In the genomic region with DNA sequence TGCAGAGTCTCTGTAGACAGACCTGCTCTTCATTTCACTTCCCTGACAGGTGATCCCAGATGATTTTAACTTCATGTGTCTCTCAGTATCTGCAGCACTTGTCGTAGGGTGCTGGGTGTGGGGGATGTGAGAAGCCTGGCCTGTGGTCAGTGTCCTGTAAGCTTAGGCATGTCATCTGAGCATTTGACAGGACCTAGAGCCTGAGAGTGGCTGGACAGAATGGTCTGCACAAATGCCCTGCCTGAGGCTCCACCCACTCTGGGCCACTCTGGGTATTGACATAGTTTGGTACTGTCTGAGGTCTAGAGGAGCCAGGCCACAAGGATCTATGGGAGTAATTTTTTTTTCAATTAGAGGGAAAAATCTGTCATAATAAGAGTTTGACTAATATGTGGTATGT, we compare ENCODE assay signal across 10 mouse cellular contexts. TPM values are rescaled to one million over a fixed set of nuclear protein-coding genes. Genes with fewer than 3 reads are reported as not detected.
DNase-seq lines count a peak whose midpoint lies in the region; ATAC-seq and TF ChIP-seq lines count a peak whose summit lies in the region.
"Had no signal": no experiment of that assay in that cellular context is flagged by ENCODE, and none has a peak within 500 bp of the region (broad histone marks: within the 10 kb centered on the region; RNA-seq: fewer than 3 reads in every experiment).

No protein-coding gene starts in this region.

- peaks cover 20% of the 10 kb centered on the region for H3K4me1 ChIP-seq in forebrain, embryonic 10.5 days
- peaks cover 4% of the 10 kb centered on the region; the same call in 1 of the 2 replicates for H3K4me1 ChIP-seq in forebrain, embryonic 16.5 days (replicated peaks; ENCODE audit: control insufficient read depth, insufficient read depth, low read length)
- H3K4me1 ChIP-seq in kidney, embryonic 15.5 days: peaks cover 10% of the 10 kb centered on the region
- H3K4me1 ChIP-seq in ES-E14 (ENCODE audit: control insufficient read depth in 2 of 2, insufficient read depth in 2 of 2, low read length in 2 of 2, poor library complexity in 1 of 2): no peaks in the 10 kb centered on the region
- H3K4me1 ChIP-seq in limb, embryonic 14.5 days (ENCODE audit: control insufficient read depth, insufficient read depth, low read length): peaks cover 10% of the 10 kb centered on the region

- peak; percentile 11 for DNase-seq in forebrain, embryonic 10.5 days (ENCODE audit: extremely low spot score, low spot score)
- DNase-seq in kidney, postnatal 14 days: no peak
- no peak for DNase-seq in ES-E14 (ENCODE audit: low read depth, low spot score)
- DNase-seq in limb, embryonic 14.5 days (ENCODE audit: low spot score): no peak
- DNase-seq in testis, postnatal 10 days (ENCODE audit: low spot score): no peak
- no peak for DNase-seq in layer of hippocampus, adult 8-10 months (ENCODE audit: low spot score in 2 of 2)
- DNase-seq: gastrocnemius, postnatal 25 days had no signal

- ATAC-seq in forebrain, embryonic 16.5 days: no peak
- ATAC-seq in kidney, embryonic 15.5 days (replicated peaks; ENCODE audit: low FRiP score): no peak
- ATAC-seq in limb, embryonic 14.5 days (ENCODE audit: low FRiP score, low read depth): no peak

- H3K27me3 ChIP-seq in forebrain, embryonic 10.5 days (ENCODE audit: poor library complexity, severe bottlenecking): no peaks in the 10 kb centered on the region
- H3K27me3 ChIP-seq in forebrain, embryonic 16.5 days (replicated peaks; ENCODE audit: control insufficient read depth, insufficient read depth, low read length): no peaks in the 10 kb centered on the region
- H3K27me3 ChIP-seq in kidney, embryonic 15.5 days: no peaks in the 10 kb centered on the region
- no peaks in the 10 kb centered on the region for H3K27me3 ChIP-seq in limb, embryonic 14.5 days (ENCODE audit: control insufficient read depth, insufficient read depth, low read length)
- H3K27me3 ChIP-seq: limb, embryonic 15.5 days had no signal

- no peak overlapping the region for H3K4me2 ChIP-seq in forebrain, embryonic 16.5 days (ENCODE audit: low read length)
- H3K4me2 ChIP-seq in kidney, embryonic 15.5 days: peak overlapping the region; percentile 68; the same call in 1 of the 2 replicates
- H3K4me2 ChIP-seq in limb, embryonic 14.5 days (replicated peaks; ENCODE audit: low read depth, low read length, severe bottlenecking): peak overlapping the region; percentile 65; the same call in 1 of the 2 replicates

- WGBS in forebrain, embryonic 10.5 days: 95% methylated on average over 1 of the region's 1 CpGs
- 100% methylated on average over 1 of the region's 1 CpGs for WGBS in forebrain, embryonic 16.5 days
- WGBS in kidney, embryonic 15.5 days: 89% methylated on average over 1 of the region's 1 CpGs
- WGBS in limb, embryonic 14.5 days: 84% methylated on average over 1 of the region's 1 CpGs

- H3K36me3 ChIP-seq in forebrain, embryonic 10.5 days (replicated peaks): no peaks in the 10 kb centered on the region
- no peaks in the 10 kb centered on the region for H3K36me3 ChIP-seq in forebrain, embryonic 16.5 days (ENCODE audit: control insufficient read depth, insufficient read depth)
- H3K36me3 ChIP-seq in kidney, embryonic 15.5 days: no peaks in the 10 kb centered on the region
- no peaks in the 10 kb centered on the region for H3K36me3 ChIP-seq in ES-E14 (ENCODE audit: control insufficient read depth, insufficient read depth, low read length, poor library complexity, severe bottlenecking)
- H3K36me3 ChIP-seq in limb, embryonic 14.5 days (ENCODE audit: control insufficient read depth, insufficient read depth, low read length): no peaks in the 10 kb centered on the region
- H3K36me3 ChIP-seq: limb, embryonic 15.5 days had no signal

- no peak overlapping the region for H3K9ac ChIP-seq in forebrain, embryonic 16.5 days (replicated peaks; ENCODE audit: low read depth, low read length)
- no peak overlapping the region for H3K9ac ChIP-seq in kidney, embryonic 15.5 days
- no peak overlapping the region for H3K9ac ChIP-seq in ES-E14 (ENCODE audit: insufficient read depth, low read depth, low read length, poor library complexity, severe bottlenecking)
- no peak overlapping the region for H3K9ac ChIP-seq in limb, embryonic 14.5 days (ENCODE audit: low read depth, low read length, severe bottlenecking)

- H3K27ac ChIP-seq in forebrain, embryonic 10.5 days: no peak overlapping the region
- H3K27ac ChIP-seq in forebrain, embryonic 16.5 days (ENCODE audit: low read length): no peak overlapping the region
- H3K27ac ChIP-seq in kidney, embryonic 15.5 days: no peak overlapping the region
- H3K27ac ChIP-seq in ES-E14 (ENCODE audit: insufficient read depth, low read depth, low read length, poor library complexity, severe bottlenecking): no peak overlapping the region
- H3K27ac ChIP-seq in limb, embryonic 14.5 days (replicated peaks; ENCODE audit: low read depth, low read length): no peak overlapping the region

- H3K9me3 ChIP-seq in forebrain, embryonic 10.5 days: no peaks in the 10 kb centered on the region
- no peaks in the 10 kb centered on the region for H3K9me3 ChIP-seq in forebrain, embryonic 16.5 days (ENCODE audit: control insufficient read depth, low read length)
- H3K9me3 ChIP-seq in kidney, embryonic 15.5 days (replicated peaks): no peaks in the 10 kb centered on the region
- no peaks in the 10 kb centered on the region for H3K9me3 ChIP-seq in ES-E14 (ENCODE audit: control insufficient read depth, insufficient read depth, low read depth, low read length)
- H3K9me3 ChIP-seq in limb, embryonic 14.5 days (ENCODE audit: control insufficient read depth, low read length): no peaks in the 10 kb centered on the region
- H3K9me3 ChIP-seq: limb, embryonic 15.5 days had no signal

- in situ Hi-C loops in ES-E14 (cut with MboI; ENCODE audit: low sequenced_read_pairs in 2 of 2, unreplicated experiment in 2 of 2): no loop called here

- H3K4me3 ChIP-seq in forebrain, embryonic 10.5 days: no peak overlapping the region
- H3K4me3 ChIP-seq in forebrain, embryonic 16.5 days (replicated peaks; ENCODE audit: low read length): no peak overlapping the region
- no peak overlapping the region for H3K4me3 ChIP-seq in kidney, embryonic 15.5 days (replicated peaks)
- H3K4me3 ChIP-seq in ES-E14 (ENCODE audit: insufficient read depth in 1 of 2, low read depth in 1 of 2, low read length in 2 of 2, poor library complexity in 1 of 2, severe bottlenecking in 1 of 2): peak overlapping the region; percentile 62 to 94; a peak in 3 of 4 replicates
- no peak overlapping the region for H3K4me3 ChIP-seq in limb, embryonic 14.5 days (replicated peaks; ENCODE audit: low read length)

- no peak for TF ChIP-seq POLR2A in limb, embryonic 14.5 days (IDR thresholded peaks at IDR 0.05; ENCODE audit: borderline replicate concordance, extremely low read depth, insufficient read depth, insufficient read length)

TF ChIP-seq in ES-E14, 5 proteins besides CTCF, POLR2A, EP300 and RAD21:
- no peak for TF ChIP-seq MAFK (IDR thresholded peaks at IDR 0.05; ENCODE audit: insufficient read depth, low read depth, low read length)
- TF ChIP-seq CHD2 (IDR thresholded peaks at IDR 0.05; ENCODE audit: low read depth, low read length): no peak

RNA-seq across cellular contexts. Expression of gene Mgmt, which starts 0.9 kb away (rescaled TPM):
- 4.1 and 4.6 TPM in 2 replicates for polyA plus RNA-seq in forebrain, embryonic 10.5 days (2016; fragmentation: Nextera tagmentation; extraction: Ambion mirVana)
- polyA plus RNA-seq in forebrain, embryonic 16.5 days (2015; fragmentation: Nextera tagmentation; extraction: Ambion mirVana): 1.0 and 1.2 TPM in 2 replicates
- 5.0 and 5.8 TPM in 2 replicates for polyA plus RNA-seq in kidney, embryonic 15.5 days (2015; fragmentation: Nextera tagmentation; extraction: Ambion mirVana)
- 6.4 and 7.4 TPM in 2 replicates for total RNA-seq in ES-E14 (2012; rRNA removed)
- polyA plus RNA-seq in limb, embryonic 14.5 days (2012; rRNA removed): 3.3 and 3.5 TPM in 2 replicates
- 6.6 and 8.2 TPM in 2 replicates for polyA plus RNA-seq in limb, embryonic 14.5 days (2014; fragmentation: Nextera tagmentation; extraction: Ambion mirVana)
- total RNA-seq in layer of hippocampus, adult 8-10 months (2022): 1 to 10 TPM in 2 of 4 experiments, under 1 TPM in 2; 0.56 to 2.0 (median 1.4) TPM

Comparison
In these comparisons a context has a peak if more than half of its experiments do, and no peak if none do; other contexts are left out.
1. H3K4me3 ChIP-seq: peak in ES-E14 (2 of 2); none in forebrain, embryonic 10.5 days (single experiment), forebrain, embryonic 16.5 days (single experiment), kidney, embryonic 15.5 days (single experiment) and limb, embryonic 14.5 days (single experiment).